Mouse (Mus musculus) T-helper 17 cell (primary cell): ENCODE results near the gene Guca2b.

ENCODE experiments used
- in situ Hi-C, 2 experiments: fragments of 300-600 bp; cut with MboI, MseI; formaldehyde crosslinking; loops; 1 replicate in 1 of 2; 2 replicates in 1 of 2; pipeline ENCODE4 v1.15.1; 2025; ENCODE audit warnings: high pct_unique_total_duplicates in 2 of 2

Guca2b gene

GRCm38 (mm10) chr4:119658731-119659130 is at the start of gene Guca2b:
TSS of gene Guca2b (minus strand) at chr4:119658954.
- in situ Hi-C loops = loop anchor here in 1 of 2 experiments (5.0 kb wide), 1 partner anchor 151 kb away; no protein-coding TSS in a partner anchor

GRCm38 (mm10) chr4:119707751-119708150 is 49.0 kb upstream of the Guca2b start:
- in situ Hi-C loops = no loop called here

- in situ Hi-C loops = no loop called here
These were observed 48.6 kb upstream of the Guca2b start for GRCm38 (mm10) chr4:119707326-119707725.

GRCm38 (mm10) chr4:119703965-119704364 is 45.2 kb upstream of the Guca2b start:
- in situ Hi-C loops = no loop called here

GRCm38 (mm10) chr4:119701269-119701954 is 42.7 kb upstream of the Guca2b start:
- in situ Hi-C loops = no loop called here

GRCm38 (mm10) chr4:119698339-119698738 is 39.6 kb upstream of the Guca2b start:
- in situ Hi-C loops = no loop called here

GRCm38 (mm10) chr4:119685746-119686145 is 27.0 kb upstream of the Guca2b start:
- in situ Hi-C loops = no loop called here

- in situ Hi-C loops = no loop called here
These were observed 23.8 kb upstream of the Guca2b start for GRCm38 (mm10) chr4:119682596-119682995.

- in situ Hi-C loops = no loop called here
These were observed 13.9 kb upstream of the Guca2b start for GRCm38 (mm10) chr4:119672685-119673084.

- in situ Hi-C loops = no loop called here
These were observed 12.4 kb upstream of the Guca2b start for GRCm38 (mm10) chr4:119671164-119671563.

GRCm38 (mm10) chr4:119670736-119671135 is 12.0 kb upstream of the Guca2b start:
- in situ Hi-C loops = no loop called here

GRCm38 (mm10) chr4:119670210-119670555 is 11.4 kb upstream of the Guca2b start:
- in situ Hi-C loops = no loop called here

GRCm38 (mm10) chr4:119669356-119670209 is 10.8 kb upstream of the Guca2b start:
- in situ Hi-C loops = loop anchor here (5.0 to 10.0 kb wide), 2 partner anchors 37 to 425 kb away; no protein-coding TSS in a partner anchor

GRCm38 (mm10) chr4:119668596-119668995 is 9.8 kb upstream of the Guca2b start:
- in situ Hi-C loops = loop anchor here (5.0 to 10.0 kb wide), 2 partner anchors 36 to 424 kb away; no protein-coding TSS in a partner anchor

GRCm38 (mm10) chr4:119668185-119668584 is 9.4 kb upstream of the Guca2b start:
- in situ Hi-C loops = loop anchor here (5.0 to 10.0 kb wide), 2 partner anchors 36 to 423 kb away; no protein-coding TSS in a partner anchor

GRCm38 (mm10) chr4:119667454-119667853 is 8.7 kb upstream of the Guca2b start:
- in situ Hi-C loops = loop anchor here (5.0 to 10.0 kb wide), 2 partner anchors 35 to 423 kb away; no protein-coding TSS in a partner anchor

GRCm38 (mm10) chr4:119666116-119666515 is 7.4 kb upstream of the Guca2b start:
- in situ Hi-C loops = loop anchor here (5.0 to 10.0 kb wide), 2 partner anchors 34 to 421 kb away; no protein-coding TSS in a partner anchor

- in situ Hi-C loops = loop anchor here (5.0 to 10.0 kb wide), 2 partner anchors 33 to 420 kb away; no protein-coding TSS in a partner anchor
These were observed 6.4 kb upstream of the Guca2b start for GRCm38 (mm10) chr4:119665166-119665565.

GRCm38 (mm10) chr4:119663409-119664095 is 4.8 kb upstream of the Guca2b start:
- in situ Hi-C loops = loop anchor here (5.0 to 10.0 kb wide), 3 partner anchors 419 to 459 kb away; no protein-coding TSS in a partner anchor

- in situ Hi-C loops = loop anchor here (5.0 to 10.0 kb wide), 3 partner anchors 418 to 459 kb away; no protein-coding TSS in a partner anchor
These were observed 4.2 kb upstream of the Guca2b start for GRCm38 (mm10) chr4:119662976-119663375.

GRCm38 (mm10) chr4:119662151-119662550 is 3.4 kb upstream of the Guca2b start:
- in situ Hi-C loops = loop anchor here (5.0 to 10.0 kb wide), 3 partner anchors 417 to 460 kb away; no protein-coding TSS in a partner anchor
